Mouse (Mus musculus) pancreas, adult 10 weeks (tissue): ENCODE measurements around the gene Olfr239. TPM values are rescaled to one million over a fixed set of nuclear protein-coding genes. Genes with fewer than 3 reads are reported as not detected.

Source experiments
- polyA plus RNA-seq: library from polyadenylated mRNA; stranded (reverse); fragments of 350-450 nt; fragmentation: Illumina TruSeq; extraction: RNeasy Lipid Tissue Mini Kit (QIAGEN cat#74804); gene quantifications from one replicate; pipeline ENCODE4 v1.2.3, GENCODE M21; 2015; ENCODE audit warnings: low read depth, low replicate concordance; ENCODE audit not compliant: insufficient read depth

Olfr239 gene
- polyA plus RNA-seq: not detected

DNA sequence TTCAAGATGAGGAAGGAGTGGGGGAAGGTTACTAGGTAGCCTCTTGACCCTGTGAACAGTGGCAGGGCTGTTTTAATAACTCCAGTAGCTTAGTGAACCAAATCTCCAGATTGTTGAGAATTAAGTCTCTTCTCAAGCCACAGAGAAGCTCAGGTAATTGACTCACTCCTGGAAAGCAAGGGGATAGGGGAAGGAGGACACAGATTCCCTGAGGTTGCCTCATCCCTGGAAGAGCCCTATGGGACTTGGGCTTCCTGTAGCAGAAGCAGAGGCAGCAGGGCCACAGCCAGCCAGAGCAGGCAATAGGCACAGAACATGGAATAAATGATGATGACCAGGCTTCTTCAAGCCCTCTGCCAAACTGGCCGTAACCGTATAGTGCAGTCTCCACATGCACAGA, at the start of gene Olfr239:
Olfr239 (plus strand) TSS at position 301 of the 400 bp plus-strand sequence.

DNA sequence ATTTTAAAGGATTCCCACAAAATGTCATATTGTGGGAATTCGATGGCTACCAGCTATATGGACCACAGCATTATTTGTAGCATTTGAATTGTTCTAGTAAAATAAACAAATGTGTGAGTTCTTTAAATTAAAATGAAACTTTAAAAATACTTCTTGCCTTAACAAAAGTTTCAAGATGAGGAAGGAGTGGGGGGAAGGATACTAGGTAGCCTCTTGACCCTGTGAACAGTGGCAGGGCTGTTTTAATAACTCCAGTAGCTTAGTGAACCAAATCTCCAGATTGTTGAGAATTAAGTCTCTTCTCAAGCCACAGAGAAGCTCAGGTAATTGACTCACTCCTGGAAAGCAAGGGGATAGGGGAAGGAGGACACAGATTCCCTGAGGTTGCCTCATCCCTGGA, 23.0 kb upstream of the Olfr239 start, which contains the start of gene Olfr55:
Olfr55 (plus strand) TSS at position 301 of the 400 bp plus-strand sequence.

DNA sequence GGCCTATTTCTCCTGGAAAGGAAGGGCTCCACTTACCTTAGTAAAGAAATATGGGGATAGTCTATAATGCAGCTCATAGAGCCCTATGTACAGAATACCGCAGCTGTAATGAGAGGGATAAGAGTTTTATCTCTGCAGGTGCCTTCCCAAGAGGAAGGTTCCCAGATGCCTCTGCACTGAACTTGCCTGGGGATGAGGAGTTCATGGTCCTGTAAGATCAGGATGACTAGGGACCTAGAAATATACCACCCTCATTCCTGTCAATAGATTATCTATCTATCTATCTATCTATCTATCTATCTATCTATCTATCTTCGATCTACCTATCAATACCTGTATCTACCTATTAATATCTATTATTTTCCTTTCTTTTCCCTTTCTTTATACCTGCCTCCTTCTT, 30.5 kb downstream of the Olfr239 start, which contains the start of gene Olfr1564:
Olfr1564 (minus strand) TSS at position 101 of the 400 bp plus-strand sequence.

Other genes starting within 250 kb of the Olfr239 start
- 31.3 TPM for gene Cyp4f13, start 243.9 kb upstream of the Olfr239 start, polyA plus RNA-seq
- 1.3 TPM for gene Zfp472, start 225.5 kb upstream of the Olfr239 start, polyA plus RNA-seq
- gene Zfp952, start 198.2 kb upstream of the Olfr239 start, polyA plus RNA-seq: 3.6 TPM
- 0.78 TPM for gene Zfp763, start 157.9 kb upstream of the Olfr239 start, polyA plus RNA-seq
- gene 4921501E09Rik, start 123.2 kb upstream of the Olfr239 start, polyA plus RNA-seq: not detected
- gene Zfp563, start 102.0 kb upstream of the Olfr239 start, polyA plus RNA-seq: 1.9 TPM
- gene Morc2b, start 51.6 kb upstream of the Olfr239 start, polyA plus RNA-seq: not detected
- not detected for gene Olfr55, start 22.9 kb upstream of the Olfr239 start, polyA plus RNA-seq
- gene Olfr1564, start 30.4 kb downstream of the Olfr239 start, polyA plus RNA-seq: not detected
- gene Zfp955a, start 63.8 kb downstream of the Olfr239 start, polyA plus RNA-seq: 1.7 TPM
- gene Olfr63, start 73.4 kb downstream of the Olfr239 start, polyA plus RNA-seq: not detected
- 1.2 TPM for gene Zfp955b, start 98.2 kb downstream of the Olfr239 start, polyA plus RNA-seq
- 1.5 TPM for gene Zfp81, start 167.6 kb downstream of the Olfr239 start, polyA plus RNA-seq
- gene Zfp101, start 203.3 kb downstream of the Olfr239 start, polyA plus RNA-seq: 4.3 TPM
- not detected for gene Actl9, start 241.6 kb downstream of the Olfr239 start, polyA plus RNA-seq